Mouse (Mus musculus) left cerebral cortex, postnatal 25 days (tissue): Measurements from ENCODE around the gene Trim45. TPM values are rescaled to one million over a fixed set of nuclear protein-coding genes. Genes with fewer than 3 reads are reported as not detected.

ENCODE experiments used
- DNase-seq, 2 experiments: peaks; one replicate each; pipeline ENCODE4 v3.0.0; 2022; ENCODE audit warnings: low spot score in 2 of 2, mixed read lengths in 1 of 2
- intact Hi-C: fragments of 180-260 bp; cut with DNase I; formaldehyde crosslinking; loops from one replicate; pipeline ENCODE4 v1.15.1; 2025
- total RNA-seq, 2 experiments: library from RNA; stranded (reverse); gene quantifications; 2 replicates each; pipeline ENCODE4 v1.2.3; 2021

The Trim45 gene
- 1 to 10 TPM; 9.1 to 9.2 TPM for total RNA-seq

GRCm38 (mm10) chr3:100921825-100922505, at the start of gene Trim45:
Gene Trim45 (plus strand): TSS chr3:100922202.
- intact Hi-C loops: no loop called here
- DNase-seq: peak; percentile 100

- intact Hi-C loops: no loop called here
- no peak for DNase-seq
Observed at GRCm38 (mm10) chr3:100877057-100877456, 44.9 kb upstream of the Trim45 start.

- peak in 1 of 2 experiments; percentile 41 for DNase-seq
- intact Hi-C loops: no loop called here
Observed at GRCm38 (mm10) chr3:100881403-100881802, 40.6 kb upstream of the Trim45 start.

- intact Hi-C loops: no loop called here
- DNase-seq: no peak
Observed at GRCm38 (mm10) chr3:100881843-100882634, 40.0 kb upstream of the Trim45 start.

GRCm38 (mm10) chr3:100889234-100889633, 32.8 kb upstream of the Trim45 start:
- DNase-seq: no peak
- intact Hi-C loops: no loop called here

- intact Hi-C loops: no loop called here
- peak in 1 of 2 experiments; percentile 61 for DNase-seq
Observed at GRCm38 (mm10) chr3:100890406-100890805, 31.6 kb upstream of the Trim45 start.

GRCm38 (mm10) chr3:100892383-100893335, 29.3 kb upstream of the Trim45 start:
- DNase-seq: no peak
- intact Hi-C loops: no loop called here

GRCm38 (mm10) chr3:100895500-100895899, 26.5 kb upstream of the Trim45 start:
- no peak for DNase-seq
- intact Hi-C loops: no loop called here

GRCm38 (mm10) chr3:100906128-100906527, 15.9 kb upstream of the Trim45 start:
- DNase-seq: no peak
- intact Hi-C loops: loop anchor here (2.0 kb wide), 1 partner anchor 137 kb away; no protein-coding TSS in a partner anchor

GRCm38 (mm10) chr3:100906916-100907315, 15.1 kb upstream of the Trim45 start:
- no peak for DNase-seq
- intact Hi-C loops: loop anchor here (2.0 kb wide), 1 partner anchor 138 kb away; no protein-coding TSS in a partner anchor

- DNase-seq: no peak
- intact Hi-C loops: no loop called here
Observed at GRCm38 (mm10) chr3:100908594-100908993, 13.4 kb upstream of the Trim45 start.

GRCm38 (mm10) chr3:100910621-100911020, 11.4 kb upstream of the Trim45 start:
- intact Hi-C loops: loop anchor here (10.0 kb wide), 1 partner anchor 316 kb away; no protein-coding TSS in a partner anchor

GRCm38 (mm10) chr3:100911026-100911425, 11.0 kb upstream of the Trim45 start:
- DNase-seq: no peak
- intact Hi-C loops: loop anchor here (10.0 kb wide), 1 partner anchor 316 kb away; no protein-coding TSS in a partner anchor

More at GRCm38 (mm10) chr3:100910621-100911020, 11.4 kb upstream of the Trim45 start:
- no peak for DNase-seq

- DNase-seq: peak in 1 of 2 experiments; percentile 29
- intact Hi-C loops: loop anchor here (10.0 kb wide), 1 partner anchor 317 kb away; no protein-coding TSS in a partner anchor
Observed at GRCm38 (mm10) chr3:100911498-100912213, 10.3 kb upstream of the Trim45 start.

GRCm38 (mm10) chr3:100916844-100917243, 5.2 kb upstream of the Trim45 start:
- DNase-seq: peak in 1 of 2 experiments; percentile 58
- intact Hi-C loops: loop anchor here (10.0 kb wide), 1 partner anchor 322 kb away; no protein-coding TSS in a partner anchor

GRCm38 (mm10) chr3:100920611-100921140, 1.3 kb upstream of the Trim45 start:
- intact Hi-C loops: no loop called here
- no peak for DNase-seq

- no peak for DNase-seq
- intact Hi-C loops: no loop called here
Observed at GRCm38 (mm10) chr3:100922506-100923375, 739 bp downstream of the Trim45 start.
